Mouse (Mus musculus) spleen, adult 2 months (tissue): Measurements from ENCODE around the gene Smyd2.

Experiments used
- CTCF ChIP-seq: fragments of 200-500 bp; IDR thresholded peaks from 2 replicates; pipeline ENCODE4 v1.5.1; 2011; ENCODE audit warnings: mild to moderate bottlenecking, inconsistent platforms; ENCODE audit not compliant: insufficient read depth, insufficient read length, insufficient replicate concordance; ENCODE audit errors: extremely low read depth
- POLR2A ChIP-seq: fragments of 200-500 bp; IDR thresholded peaks from 2 replicates; pipeline ENCODE4 v1.6.1; 2011; ENCODE audit warnings: low read depth, low read length, inconsistent platforms

DNA sequence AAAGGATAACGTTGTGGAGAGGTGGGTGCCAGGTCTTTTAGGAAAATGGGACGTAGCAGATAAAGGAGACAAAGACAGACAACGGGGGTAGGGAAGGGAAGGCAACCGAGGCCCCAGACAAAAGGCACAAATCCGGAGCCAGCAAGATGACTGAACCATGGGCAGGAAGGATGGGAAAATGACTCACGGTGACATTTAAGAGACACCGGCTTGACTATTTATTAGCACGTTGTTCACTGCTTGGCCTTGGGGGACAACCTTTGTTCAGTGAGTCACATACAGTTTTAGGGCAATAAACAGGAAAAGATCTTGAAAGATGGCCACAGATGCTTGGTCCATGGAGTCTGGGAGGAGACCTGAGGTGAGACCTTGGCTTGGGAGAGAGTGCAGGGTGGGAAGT is 24.0 kb upstream of the Smyd2 start:
- TF ChIP-seq CTCF (no peak), POLR2A (no peak)
